Mouse (Mus musculus) liver, adult 2 months (tissue): ENCODE data around the gene Methig1.

Experiments used
- CTCF ChIP-seq: fragments of 200-500 bp; IDR thresholded peaks from 2 replicates; pipeline ENCODE4 v1.5.1; 2011; ENCODE audit warnings: low read depth, low read length, control low read depth
- POLR2A ChIP-seq: fragments of 200-500 bp; IDR thresholded peaks from 2 replicates; pipeline ENCODE4 v1.6.1; 2011; ENCODE audit warnings: low read length, control low read depth; ENCODE audit not compliant: insufficient read depth; ENCODE audit errors: extremely low read depth

DNA sequence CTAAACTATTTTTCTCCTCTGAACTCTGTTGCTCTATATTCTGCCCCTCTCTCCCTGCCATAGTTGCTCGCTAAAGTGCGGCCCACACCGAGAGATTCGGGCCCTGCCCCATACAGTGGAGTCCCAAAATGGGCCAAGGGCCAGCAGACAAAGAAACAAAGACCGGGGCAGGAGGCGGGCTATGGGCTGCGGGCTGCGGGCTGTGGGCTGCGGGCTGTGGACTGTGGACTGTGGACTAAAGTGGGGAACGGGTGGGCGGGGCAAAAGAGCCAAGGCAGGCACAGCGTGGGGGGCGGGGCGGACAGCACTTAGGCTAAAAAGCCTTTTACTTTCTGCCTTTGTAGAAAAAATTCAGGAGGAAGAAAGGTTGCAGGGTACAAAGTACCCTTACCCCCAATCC, 6.2 kb upstream of the Methig1 start:
- TF ChIP-seq CTCF (no peak), POLR2A (no peak)
